Mouse (Mus musculus): ENCODE data around the gene Ypel4. TPM values are rescaled to one million over a fixed set of nuclear protein-coding genes. Genes with fewer than 3 reads are reported as not detected.

The Ypel4 gene
- polyA plus RNA-seq, 1 experiment from 2014 or later = 1.6 TPM

GRCm38 (mm10) chr2:84743561-84743960 lies 9.7 kb downstream of the Ypel4 start, which contains the start of gene Gm19426:
TSS of gene Gm19426 (minus strand) at chr2:84743655.
- Histone ChIP-seq H3K4me3 (ENCODE audit: low read depth, low read length) (peak within 1 kb of the TSS; percentile 85), H3K27ac (replicated peaks) (peak within 1 kb of the TSS; percentile 97), H3K4me2 (replicated peaks; ENCODE audit: low read depth) (peak within 1 kb of the TSS; percentile 91), H3K9ac (ENCODE audit: low read length) (peak within 1 kb of the TSS; percentile 92), H3K27me3 (ENCODE audit: control insufficient read depth, insufficient read depth, low read length) (no peaks in the 10 kb centered on the region), H3K9me3 (ENCODE audit: control insufficient read depth, low read length) (no peaks in the 10 kb centered on the region), H3K4me1 (replicated peaks; ENCODE audit: control insufficient read depth, insufficient read depth) (peaks cover 8% of the 10 kb centered on the region), H3K36me3 (ENCODE audit: control insufficient read depth, insufficient read depth, low read length) (no peaks in the 10 kb centered on the region)
- TF ChIP-seq CTCF (IDR thresholded peaks at IDR 0.05; ENCODE audit: low read depth) (no peak), EP300 (optimal IDR thresholded peaks at IDR 0.05) (no peak)
- ATAC-seq (ENCODE audit: low FRiP score, low TSS enrichment) (peak; percentile 93), DNase-seq (ENCODE audit: low spot score) (peak; percentile 83)
- under 1% methylated on average over 25 of the region's 25 CpGs for WGBS

- 2% methylated on average over 10 of the region's 10 CpGs for WGBS
- Histone ChIP-seq H3K27me3 (ENCODE audit: control insufficient read depth, insufficient read depth, low read length) (no peaks in the 10 kb centered on the region), H3K4me2 (replicated peaks; ENCODE audit: low read depth) (peak overlapping the region; percentile 91), H3K4me1 (replicated peaks; ENCODE audit: control insufficient read depth, insufficient read depth) (peaks cover 8% of the 10 kb centered on the region), H3K36me3 (ENCODE audit: control insufficient read depth, insufficient read depth, low read length) (no peaks in the 10 kb centered on the region), H3K9ac (ENCODE audit: low read length) (peak overlapping the region; percentile 92), H3K9me3 (ENCODE audit: control insufficient read depth, low read length) (no peaks in the 10 kb centered on the region), H3K27ac (replicated peaks) (peak overlapping the region; percentile 97), H3K4me3 (ENCODE audit: low read depth, low read length) (peak overlapping the region; percentile 85)
- TF ChIP-seq EP300 (optimal IDR thresholded peaks at IDR 0.05) (no peak), CTCF (IDR thresholded peaks at IDR 0.05; ENCODE audit: low read depth) (no peak)
- ATAC-seq (ENCODE audit: low FRiP score, low TSS enrichment) (peak; percentile 64), DNase-seq (ENCODE audit: low spot score) (peak; percentile 49)
Measured at GRCm38 (mm10) chr2:84744126-84744525, 10.3 kb downstream of the Ypel4 start.

- Histone ChIP-seq H3K36me3 (ENCODE audit: control insufficient read depth, insufficient read depth, low read length) (no peaks in the 10 kb centered on the region), H3K9ac (ENCODE audit: low read length) (no peak overlapping the region), H3K9me3 (ENCODE audit: control insufficient read depth, low read length) (no peaks in the 10 kb centered on the region), H3K4me3 (ENCODE audit: low read depth, low read length) (no peak overlapping the region), H3K4me2 (replicated peaks; ENCODE audit: low read depth) (no peak overlapping the region), H3K4me1 (replicated peaks; ENCODE audit: control insufficient read depth, insufficient read depth) (no peaks in the 10 kb centered on the region), H3K27me3 (ENCODE audit: control insufficient read depth, insufficient read depth, low read length) (no peaks in the 10 kb centered on the region), H3K27ac (replicated peaks) (no peak overlapping the region)
- no peak for DNase-seq (ENCODE audit: low spot score)
- ATAC-seq (ENCODE audit: low FRiP score, low TSS enrichment) = peak; percentile 45; the same call in 1 of the 2 replicates
- 41% methylated on average over 6 of the region's 6 CpGs for WGBS
- TF ChIP-seq EP300 (optimal IDR thresholded peaks at IDR 0.05) (no peak), CTCF (IDR thresholded peaks at IDR 0.05; ENCODE audit: low read depth) (no peak)
Measured at GRCm38 (mm10) chr2:84750115-84750514, 16.3 kb downstream of the Ypel4 start.

GRCm38 (mm10) chr2:84756245-84756644 lies 22.4 kb downstream of the Ypel4 start:
- WGBS = 76% methylated on average over 5 of the region's 5 CpGs
- H3K27me3 ChIP-seq (ENCODE audit: control insufficient read depth, insufficient read depth, low read length) = no peaks in the 10 kb centered on the region
- no peak for TF ChIP-seq EP300 (optimal IDR thresholded peaks at IDR 0.05)
- no peak for TF ChIP-seq CTCF (IDR thresholded peaks at IDR 0.05; ENCODE audit: low read depth)
- no peak overlapping the region for H3K4me2 ChIP-seq (replicated peaks; ENCODE audit: low read depth)
- no peak overlapping the region for H3K9ac ChIP-seq (ENCODE audit: low read length)
- no peaks in the 10 kb centered on the region for H3K9me3 ChIP-seq (ENCODE audit: control insufficient read depth, low read length)
- no peak overlapping the region for H3K4me3 ChIP-seq (ENCODE audit: low read depth, low read length)
- DNase-seq (ENCODE audit: low spot score) = no peak
- no peaks in the 10 kb centered on the region for H3K36me3 ChIP-seq (ENCODE audit: control insufficient read depth, insufficient read depth, low read length)
- H3K4me1 ChIP-seq (replicated peaks; ENCODE audit: control insufficient read depth, insufficient read depth) = no peaks in the 10 kb centered on the region
- no peak overlapping the region for H3K27ac ChIP-seq (replicated peaks)
- no peak for ATAC-seq (ENCODE audit: low FRiP score, low TSS enrichment)

- WGBS = 60% methylated on average over 7 of the region's 7 CpGs
- TF ChIP-seq EP300 (optimal IDR thresholded peaks at IDR 0.05) (no peak), CTCF (IDR thresholded peaks at IDR 0.05; ENCODE audit: low read depth) (no peak)
- no peaks in the 10 kb centered on the region for H3K36me3 ChIP-seq (ENCODE audit: control insufficient read depth, insufficient read depth, low read length)
Measured at GRCm38 (mm10) chr2:84757026-84757682, 23.3 kb downstream of the Ypel4 start.

GRCm38 (mm10) chr2:84758542-84759127 lies 24.8 kb downstream of the Ypel4 start:
- Histone ChIP-seq H3K27me3 (ENCODE audit: control insufficient read depth, insufficient read depth, low read length) (no peaks in the 10 kb centered on the region), H3K36me3 (ENCODE audit: control insufficient read depth, insufficient read depth, low read length) (no peaks in the 10 kb centered on the region), H3K9ac (ENCODE audit: low read length) (no peak overlapping the region), H3K4me1 (replicated peaks; ENCODE audit: control insufficient read depth, insufficient read depth) (no peaks in the 10 kb centered on the region), H3K4me2 (replicated peaks; ENCODE audit: low read depth) (no peak overlapping the region), H3K4me3 (ENCODE audit: low read depth, low read length) (no peak overlapping the region), H3K27ac (replicated peaks) (no peak overlapping the region), H3K9me3 (ENCODE audit: control insufficient read depth, low read length) (no peaks in the 10 kb centered on the region)
- 0% methylated on average over 2 of the region's 2 CpGs for WGBS
- ATAC-seq (ENCODE audit: low FRiP score, low TSS enrichment) (no peak; the same call in 1 of the 2 replicates), DNase-seq (ENCODE audit: low spot score) (no peak)
- no peak for TF ChIP-seq EP300 (optimal IDR thresholded peaks at IDR 0.05)
- TF ChIP-seq CTCF (IDR thresholded peaks at IDR 0.05; ENCODE audit: low read depth) = peak; percentile 88

More at GRCm38 (mm10) chr2:84757026-84757682, 23.3 kb downstream of the Ypel4 start:
- DNase-seq (ENCODE audit: low spot score) = no peak
- Histone ChIP-seq H3K4me1 (replicated peaks; ENCODE audit: control insufficient read depth, insufficient read depth) (no peaks in the 10 kb centered on the region), H3K27me3 (ENCODE audit: control insufficient read depth, insufficient read depth, low read length) (no peaks in the 10 kb centered on the region), H3K4me2 (replicated peaks; ENCODE audit: low read depth) (no peak overlapping the region), H3K4me3 (ENCODE audit: low read depth, low read length) (no peak overlapping the region), H3K9me3 (ENCODE audit: control insufficient read depth, low read length) (no peaks in the 10 kb centered on the region), H3K9ac (ENCODE audit: low read length) (no peak overlapping the region), H3K27ac (replicated peaks) (no peak overlapping the region)
- ATAC-seq (ENCODE audit: low FRiP score, low TSS enrichment) = no peak
